Mouse (Mus musculus): ENCODE results near the gene Cntd1. TPM values are rescaled to one million over a fixed set of nuclear protein-coding genes. Genes with fewer than 3 reads are reported as not detected.

Cntd1 gene
- polyA plus RNA-seq, 1 experiment: 0.56 TPM

- no peak for TF ChIP-seq CTCF (IDR thresholded peaks at IDR 0.05; ENCODE audit: extremely low read depth, insufficient read depth, low read length)
- no peak for TF ChIP-seq POLR2A (IDR thresholded peaks at IDR 0.05; ENCODE audit: extremely low read depth, insufficient read depth, low read length)
- H3K4me3 ChIP-seq (ENCODE audit: insufficient read depth, low read length): no peak overlapping the region
- H3K4me1 ChIP-seq (ENCODE audit: control insufficient read depth, insufficient read depth, low read length): peaks cover 2% of the 10 kb centered on the region; the same call in 1 of the 2 replicates
- no peak overlapping the region for H3K27ac ChIP-seq (ENCODE audit: insufficient read depth, low read length)
Measured at GRCm38 (mm10) chr11:101335685-101336084, 56.9 kb downstream of the Cntd1 start.

- no peak overlapping the region for H3K27ac ChIP-seq (ENCODE audit: insufficient read depth, low read length)
Measured at GRCm38 (mm10) chr11:101338123-101338760, 59.4 kb downstream of the Cntd1 start.

More at GRCm38 (mm10) chr11:101338123-101338760, 59.4 kb downstream of the Cntd1 start:
- TF ChIP-seq POLR2A (IDR thresholded peaks at IDR 0.05; ENCODE audit: extremely low read depth, insufficient read depth, low read length) (no peak), CTCF (IDR thresholded peaks at IDR 0.05; ENCODE audit: extremely low read depth, insufficient read depth, low read length) (no peak)
- H3K4me3 ChIP-seq (ENCODE audit: insufficient read depth, low read length): 0 out of 2 replicates have a peak overlapping the region, but pooled peaks have one; percentile 11
- H3K4me1 ChIP-seq (ENCODE audit: control insufficient read depth, insufficient read depth, low read length): peaks cover 2% of the 10 kb centered on the region; the same call in 1 of the 2 replicates

Other genes with a start within 250 kb of the Cntd1 start
- gene Naglu, start 209.0 kb upstream of the Cntd1 start, polyA plus RNA-seq (2012; rRNA removed): 10.3 and 10.7 TPM in 2 replicates
- 0.21 and 0.42 TPM in 2 replicates for gene Hsd17b1, start 200.6 kb upstream of the Cntd1 start, polyA plus RNA-seq (2012; rRNA removed)
- gene Coasy, start 196.4 kb upstream of the Cntd1 start, polyA plus RNA-seq (2012; rRNA removed): 34.4 and 35.4 TPM in 2 replicates
- gene Mlx, start 191.7 kb upstream of the Cntd1 start, polyA plus RNA-seq (2012; rRNA removed): 46.9 and 53.1 TPM in 2 replicates
- 3.5 and 3.8 TPM in 2 replicates for gene Psmc3ip, start 183.6 kb upstream of the Cntd1 start, polyA plus RNA-seq (2012; rRNA removed)
- 63.2 and 65.7 TPM in 2 replicates for gene Retreg3, start 159.1 kb upstream of the Cntd1 start, polyA plus RNA-seq (2012; rRNA removed)
- 15.2 and 15.3 TPM in 2 replicates for gene Tubg1, start 159.1 kb upstream of the Cntd1 start, polyA plus RNA-seq (2012; rRNA removed)
- 57.9 and 61.0 TPM in 2 replicates for gene Tubg2, start 123.1 kb upstream of the Cntd1 start, polyA plus RNA-seq (2012; rRNA removed)
- 89.5 and 92.4 TPM in 2 replicates for gene Cntnap1, start 108.5 kb upstream of the Cntd1 start, polyA plus RNA-seq (2012; rRNA removed)
- 15.1 and 15.8 TPM in 2 replicates for gene Plekhh3, start 107.7 kb upstream of the Cntd1 start, polyA plus RNA-seq (2012; rRNA removed)
- gene Ccr10, start 103.6 kb upstream of the Cntd1 start, polyA plus RNA-seq (2012; rRNA removed): 0.23 and 0.36 TPM in 2 replicates
- 51.9 and 53.2 TPM in 2 replicates for gene Ezh1, start 52.5 kb upstream of the Cntd1 start, polyA plus RNA-seq (2012; rRNA removed)
- 65.8 and 69.6 TPM in 2 replicates for gene Ramp2, start 33.0 kb upstream of the Cntd1 start, polyA plus RNA-seq (2012; rRNA removed)
- gene Vps25, start 25.3 kb upstream of the Cntd1 start, polyA plus RNA-seq (2012; rRNA removed): 55.6 and 58.8 TPM in 2 replicates
- 2.5 and 3.3 TPM in 2 replicates for gene Wnk4, start 18.4 kb upstream of the Cntd1 start, polyA plus RNA-seq (2012; rRNA removed)
- gene Coa3, start 102 bp downstream of the Cntd1 start, polyA plus RNA-seq (2012; rRNA removed): 150 and 156 TPM in 2 replicates
- gene Becn1, start 23.3 kb downstream of the Cntd1 start, polyA plus RNA-seq (2012; rRNA removed): 169 and 181 TPM in 2 replicates
- gene Psme3, start 37.2 kb downstream of the Cntd1 start, polyA plus RNA-seq (2012; rRNA removed): 99.9 and 107 TPM in 2 replicates
- gene Aoc2, start 46.1 kb downstream of the Cntd1 start, polyA plus RNA-seq (2012; rRNA removed): 3.7 and 4.0 TPM in 2 replicates
- 0.64 and 0.94 TPM in 2 replicates for gene Aoc3, start 51.6 kb downstream of the Cntd1 start, polyA plus RNA-seq (2012; rRNA removed)
- 0.06 TPM in 1 of 2 replicates, not detected in the other for gene G6pc, start 88.5 kb downstream of the Cntd1 start, polyA plus RNA-seq (2012; rRNA removed)
- gene Aarsd1, start 138.6 kb downstream of the Cntd1 start, polyA plus RNA-seq (2012; rRNA removed): 51.3 and 52.7 TPM in 2 replicates
- gene Gm27029, start 145.8 kb downstream of the Cntd1 start, polyA plus RNA-seq (2012; rRNA removed): 4.4 and 4.7 TPM in 2 replicates
- 35.2 and 38.8 TPM in 2 replicates for gene Rundc1, start 146.1 kb downstream of the Cntd1 start, polyA plus RNA-seq (2012; rRNA removed)
- 7.5 and 7.7 TPM in 2 replicates for gene Ptges3l, start 146.3 kb downstream of the Cntd1 start, polyA plus RNA-seq (2012; rRNA removed)
- 397 and 424 TPM in 2 replicates for gene Rpl27, start 163.3 kb downstream of the Cntd1 start, polyA plus RNA-seq (2012; rRNA removed)
- gene Ifi35, start 169.4 kb downstream of the Cntd1 start, polyA plus RNA-seq (2012; rRNA removed): 6.8 and 7.3 TPM in 2 replicates
- gene Rnd2, start 186.0 kb downstream of the Cntd1 start, polyA plus RNA-seq (2012; rRNA removed): 162 and 179 TPM in 2 replicates
- 27.6 and 33.5 TPM in 2 replicates for gene Vat1, start 187.2 kb downstream of the Cntd1 start, polyA plus RNA-seq (2012; rRNA removed)

All from cortical plate, adult 2 months (tissue).